Mouse (Mus musculus) kidney, embryonic 14.5 days (tissue): ENCODE measurements at regions not wholly inside any gene's neighbourhood (a gene's known extent, or its start where the extent isn't known, plus 50 kb on each side); places are given as distances from the start of the nearest gene placed in this dataset.

Experiments
- ATAC-seq: fragments of 200-750 bp; cut with Nextera tagmentation; 2 replicates; pipeline ENCODE4 v1.8.0; 2017; ENCODE audit warnings: moderate number of reproducible peaks, mild to moderate bottlenecking, moderate TSS enrichment, moderate library complexity; ENCODE audit not compliant: low FRiP score, low TSS enrichment
- H3K27ac ChIP-seq: fragments of 300-500 bp; sonication (generic); 2 replicates; pipeline ENCODE4 v1.5.1; 2014; ENCODE audit warnings: low read depth, mild to moderate bottlenecking, low read length, moderate library complexity, mixed read lengths
- H3K27me3 ChIP-seq: fragments of 300-500 bp; sonication (generic); 2 replicates; pipeline ENCODE4 v1.6.1; 2014; ENCODE audit warnings: mild to moderate bottlenecking, low read length; ENCODE audit not compliant: control insufficient read depth, insufficient read depth
- H3K36me3 ChIP-seq: fragments of 300-500 bp; sonication (generic); 2 replicates; pipeline ENCODE4 v1.6.1; 2014; ENCODE audit warnings: low read length, mixed read lengths; ENCODE audit not compliant: control insufficient read depth, insufficient read depth
- H3K4me1 ChIP-seq: fragments of 300-500 bp; sonication (generic); 2 replicates; pipeline ENCODE4 v1.6.1; 2014; ENCODE audit warnings: low read length, mixed read lengths; ENCODE audit not compliant: control insufficient read depth, insufficient read depth
- H3K4me2 ChIP-seq: fragments of 300-500 bp; sonication (generic); replicated peaks from 2 replicates; pipeline ENCODE4 v1.6.1; 2014; ENCODE audit warnings: low read depth, mild to moderate bottlenecking, low read length
- H3K4me3 ChIP-seq: fragments of 300-500 bp; sonication (generic); 2 replicates; pipeline ENCODE4 v1.5.1; 2014; ENCODE audit warnings: mild to moderate bottlenecking, low read length
- H3K9ac ChIP-seq: fragments of 300-500 bp; sonication (generic); 2 replicates; pipeline ENCODE4 v1.6.1; 2014; ENCODE audit warnings: low read depth, mild to moderate bottlenecking, low read length, moderate library complexity
- H3K9me3 ChIP-seq: fragments of 300-500 bp; sonication (generic); 2 replicates; pipeline ENCODE4 v1.6.1; 2016; ENCODE audit warnings: low read length; ENCODE audit not compliant: control insufficient read depth
- WGBS: fragments of 180-500 bp; shearing (Covaris S2); extraction: QIAGEN DNeasy Blood & Tissue Kit; methylation state at CpG from one replicate; pipeline ENCODE4 v1.1.7; 2014; 5-methylcytosine and 5-hydroxymethylcytosine counted together

DNA sequence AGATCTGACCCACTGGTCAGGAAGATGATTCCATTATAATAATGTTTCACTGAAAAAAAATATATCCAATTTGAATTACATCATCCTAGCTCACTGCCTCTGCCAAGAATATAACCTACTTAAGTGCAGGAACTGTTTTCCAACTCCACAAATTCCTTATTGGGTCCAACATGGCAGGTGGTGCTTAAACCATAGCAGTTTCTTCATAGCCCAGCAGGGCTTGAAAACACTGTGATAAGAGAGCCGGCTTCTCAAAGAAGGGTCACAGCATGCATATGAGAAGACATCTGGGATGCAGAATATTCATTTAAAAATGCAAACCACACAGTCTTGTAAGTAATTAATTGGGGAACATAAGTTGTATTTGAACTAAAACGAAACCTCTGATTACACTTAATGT, 677.6 kb downstream of the Diaph3 start:
- Histone ChIP-seq H3K4me1 (no peaks in the 10 kb centered on the region), H3K27ac (no peak overlapping the region), H3K9ac (no peak overlapping the region), H3K36me3 (no peaks in the 10 kb centered on the region), H3K27me3 (no peaks in the 10 kb centered on the region), H3K9me3 (no peaks in the 10 kb centered on the region), H3K4me2 (no peak overlapping the region), H3K4me3 (no peak overlapping the region)
- ATAC-seq, result no peak
- 92% methylated on average over 2 of the region's 2 CpGs for WGBS

DNA sequence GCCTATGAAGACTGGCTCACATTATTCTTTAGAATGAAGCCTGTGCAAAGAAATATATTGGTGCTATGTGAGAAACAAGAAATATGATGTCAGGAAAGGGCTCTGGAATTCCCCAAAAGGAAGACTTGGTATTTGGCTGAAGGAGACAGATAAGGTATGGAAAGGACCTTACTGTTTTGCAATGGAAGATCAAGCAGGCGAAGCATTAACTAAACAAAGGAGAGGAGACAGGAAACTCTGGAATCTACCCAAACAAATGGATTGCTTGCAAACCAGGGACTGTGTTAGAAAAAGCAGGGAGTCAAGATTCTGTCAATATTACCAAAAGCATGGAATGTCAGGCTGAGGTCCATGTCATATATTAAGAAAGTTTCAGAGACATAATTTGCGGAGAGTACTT, 687.9 kb downstream of the Diaph3 start:
- no peak overlapping the region for H3K27ac ChIP-seq
- 62% methylated on average over 2 of the region's 2 CpGs for WGBS
- no peaks in the 10 kb centered on the region for H3K4me1 ChIP-seq
- ATAC-seq, result no peak
- no peak overlapping the region for H3K4me3 ChIP-seq
- no peak overlapping the region for H3K9ac ChIP-seq
- H3K4me2 ChIP-seq, result no peak overlapping the region
- H3K9me3 ChIP-seq, result no peaks in the 10 kb centered on the region
- no peaks in the 10 kb centered on the region for H3K27me3 ChIP-seq
- H3K36me3 ChIP-seq, result no peaks in the 10 kb centered on the region

DNA sequence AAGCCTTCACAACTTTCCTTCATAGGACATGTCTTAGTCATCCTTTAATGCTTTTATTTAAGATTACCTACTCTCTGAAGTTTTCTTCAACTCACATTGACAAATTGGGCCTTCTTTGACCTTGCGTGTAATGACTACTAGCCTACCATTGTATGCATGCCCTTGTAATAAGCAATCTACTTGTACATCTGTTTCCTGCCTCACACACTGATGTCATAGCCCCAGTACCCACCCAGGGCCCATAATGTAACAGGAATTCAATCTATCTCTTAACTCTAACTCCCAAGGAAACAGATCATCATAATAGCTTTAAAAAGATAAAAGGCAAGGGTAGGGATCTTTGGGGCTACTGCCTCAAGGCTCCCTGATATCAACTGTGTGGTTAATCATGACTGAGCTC, 690.4 kb downstream of the Diaph3 start:
- no peak overlapping the region for H3K27ac ChIP-seq
- H3K9me3 ChIP-seq, result no peaks in the 10 kb centered on the region
- no peak overlapping the region for H3K4me2 ChIP-seq
- H3K27me3 ChIP-seq, result no peaks in the 10 kb centered on the region
- H3K9ac ChIP-seq, result no peak overlapping the region
- no peak for ATAC-seq
- WGBS, result 77% methylated on average over 1 of the region's 1 CpGs
- H3K4me3 ChIP-seq, result no peak overlapping the region
- H3K36me3 ChIP-seq, result no peaks in the 10 kb centered on the region
- no peaks in the 10 kb centered on the region for H3K4me1 ChIP-seq

DNA sequence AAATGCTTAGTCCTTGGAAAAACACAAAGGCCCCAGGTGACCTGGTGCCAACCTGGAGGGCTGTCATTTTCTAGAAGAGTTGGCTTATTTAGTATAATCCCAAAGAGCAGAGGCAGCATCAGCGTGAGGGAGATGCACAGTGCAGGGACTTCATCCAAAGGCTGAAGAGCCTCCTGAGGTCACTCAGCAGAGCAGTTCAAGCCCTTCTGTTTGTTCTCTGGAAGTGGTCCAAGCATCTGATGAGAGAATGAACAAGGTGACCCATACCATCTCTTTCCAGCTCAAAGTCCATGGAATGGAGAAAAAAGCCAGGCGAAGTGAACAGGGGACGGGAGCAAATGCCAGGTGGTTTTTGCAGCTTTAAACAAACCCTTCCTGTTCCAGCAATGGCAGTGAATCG, 695.9 kb downstream of the Diaph3 start:
- no peaks in the 10 kb centered on the region for H3K27me3 ChIP-seq
- H3K9me3 ChIP-seq, result no peaks in the 10 kb centered on the region
- no peak overlapping the region for H3K9ac ChIP-seq
- H3K4me1 ChIP-seq, result no peaks in the 10 kb centered on the region
- no peaks in the 10 kb centered on the region for H3K36me3 ChIP-seq
- H3K4me2 ChIP-seq, result no peak overlapping the region
- WGBS, result 88% methylated on average over 4 of the region's 4 CpGs
- H3K4me3 ChIP-seq, result no peak overlapping the region
- H3K27ac ChIP-seq, result no peak overlapping the region
- ATAC-seq, result no peak

DNA sequence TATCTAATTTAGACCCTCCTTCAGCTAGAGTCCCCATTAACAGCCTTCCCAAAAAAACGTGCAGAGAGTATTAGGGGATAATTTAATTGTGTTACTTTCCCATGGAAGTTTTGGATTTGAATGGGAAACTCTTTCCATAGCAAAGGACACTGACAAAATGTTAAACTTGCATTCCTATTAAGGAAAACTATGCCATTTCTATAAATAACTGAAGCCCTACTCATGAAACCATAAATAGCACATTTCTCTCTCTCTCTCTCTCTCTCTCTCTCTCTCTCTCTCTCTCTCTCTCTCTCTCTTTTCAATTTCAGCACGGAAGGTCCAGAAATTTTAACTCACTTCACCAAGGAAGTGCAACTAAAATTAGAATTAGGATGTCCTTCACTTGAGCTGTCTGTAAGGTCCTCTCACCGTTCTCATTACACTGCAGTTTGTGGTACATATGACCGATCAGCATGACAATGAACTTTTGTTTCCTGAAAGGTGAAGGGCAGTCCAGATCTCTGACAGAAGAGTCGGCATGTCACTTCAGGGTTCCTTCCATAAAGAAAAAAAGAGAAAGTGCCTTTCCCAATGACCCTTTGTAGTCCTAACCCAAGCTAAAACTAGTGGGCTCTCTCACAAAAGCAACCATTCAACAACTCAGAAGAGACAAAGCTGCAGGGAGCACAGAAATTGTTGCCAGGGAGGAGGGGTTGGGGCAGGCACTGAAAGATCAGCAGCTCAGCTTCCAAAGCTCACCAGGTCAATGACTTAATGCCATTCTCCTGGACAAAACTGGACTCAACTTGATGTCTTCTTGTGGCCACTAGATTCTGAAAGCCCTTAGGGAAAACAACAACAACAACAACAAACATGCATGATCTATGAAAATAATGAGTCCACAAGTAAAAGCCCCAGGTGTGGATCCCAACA, 696.9 kb downstream of the Diaph3 start:
- H3K27ac ChIP-seq, result no peak overlapping the region
- no peak for ATAC-seq
- 67% methylated on average over 5 of the region's 5 CpGs for WGBS
- H3K9me3 ChIP-seq, result no peaks in the 10 kb centered on the region
- no peak overlapping the region for H3K4me2 ChIP-seq
- no peaks in the 10 kb centered on the region for H3K4me1 ChIP-seq
- H3K36me3 ChIP-seq, result no peaks in the 10 kb centered on the region
- H3K4me3 ChIP-seq, result no peak overlapping the region
- no peak overlapping the region for H3K9ac ChIP-seq
- no peaks in the 10 kb centered on the region for H3K27me3 ChIP-seq

DNA sequence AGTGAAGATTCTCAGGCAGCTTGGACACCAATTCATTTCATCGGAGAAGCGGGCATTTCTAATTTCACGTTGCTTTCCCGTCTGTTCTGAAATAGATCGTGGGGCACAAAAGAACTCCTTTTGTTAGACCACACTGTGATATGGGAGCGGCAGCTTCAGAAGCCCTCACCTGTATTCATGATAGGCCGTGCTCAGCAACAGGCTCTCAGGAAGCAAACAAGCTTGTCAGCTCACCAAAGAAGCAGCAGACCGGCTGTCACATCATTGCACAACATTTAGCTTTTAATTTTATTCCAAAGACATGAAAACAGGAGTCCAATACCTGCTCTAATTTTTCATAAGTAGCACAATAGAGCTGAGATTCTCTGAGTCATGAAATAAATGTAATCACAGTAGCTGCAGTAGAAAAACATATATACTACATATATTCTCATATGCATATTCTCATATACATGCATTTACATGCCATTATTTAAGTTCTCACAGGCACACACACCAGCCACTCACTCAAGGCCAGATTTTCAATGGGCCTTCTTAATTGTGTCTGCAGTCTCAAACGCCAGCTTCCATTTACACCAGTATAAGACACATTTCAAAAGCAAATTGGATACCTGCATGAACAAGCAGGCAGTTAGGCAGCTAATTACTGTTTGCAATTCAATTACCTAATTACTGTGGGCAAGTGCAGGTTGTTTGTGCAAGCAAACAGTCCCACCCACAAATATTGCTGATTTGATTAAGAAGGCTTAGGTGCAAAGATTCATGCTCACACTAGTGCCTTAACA, 698.9 kb downstream of the Diaph3 start:
- H3K27me3 ChIP-seq, result no peaks in the 10 kb centered on the region
- H3K4me3 ChIP-seq, result no peak overlapping the region
- 90% methylated on average over 9 of the region's 9 CpGs for WGBS
- no peaks in the 10 kb centered on the region for H3K4me1 ChIP-seq
- H3K4me2 ChIP-seq, result no peak overlapping the region
- H3K36me3 ChIP-seq, result no peaks in the 10 kb centered on the region
- H3K27ac ChIP-seq, result no peak overlapping the region
- no peaks in the 10 kb centered on the region for H3K9me3 ChIP-seq
- no peak for ATAC-seq
- no peak overlapping the region for H3K9ac ChIP-seq

DNA sequence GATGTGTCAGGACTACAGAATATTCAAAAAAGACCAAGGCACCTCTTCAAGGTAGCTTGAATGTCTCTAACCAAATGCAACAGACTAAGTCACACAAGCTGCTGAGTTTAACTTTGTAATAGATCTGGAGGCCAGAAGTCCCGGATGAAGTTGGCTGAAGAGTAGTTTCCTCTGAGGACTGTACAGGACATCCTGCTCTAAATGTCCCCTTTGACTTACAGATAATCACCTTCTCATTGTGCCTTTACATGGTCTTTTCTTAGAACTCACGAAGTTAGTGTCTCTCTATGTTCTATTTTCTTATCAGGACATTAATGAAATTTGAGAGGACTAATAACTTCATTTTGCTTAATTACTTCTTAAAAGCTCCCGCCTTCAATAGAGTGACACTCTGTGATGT, 703.7 kb downstream of the Diaph3 start:
- no peak overlapping the region for H3K9ac ChIP-seq
- no peaks in the 10 kb centered on the region for H3K27me3 ChIP-seq
- H3K4me3 ChIP-seq, result no peak overlapping the region
- H3K4me2 ChIP-seq, result no peak overlapping the region
- H3K9me3 ChIP-seq, result no peaks in the 10 kb centered on the region
- no peaks in the 10 kb centered on the region for H3K36me3 ChIP-seq
- 79% methylated on average over 3 of the region's 3 CpGs for WGBS
- H3K4me1 ChIP-seq, result no peaks in the 10 kb centered on the region
- no peak for ATAC-seq
- no peak overlapping the region for H3K27ac ChIP-seq

DNA sequence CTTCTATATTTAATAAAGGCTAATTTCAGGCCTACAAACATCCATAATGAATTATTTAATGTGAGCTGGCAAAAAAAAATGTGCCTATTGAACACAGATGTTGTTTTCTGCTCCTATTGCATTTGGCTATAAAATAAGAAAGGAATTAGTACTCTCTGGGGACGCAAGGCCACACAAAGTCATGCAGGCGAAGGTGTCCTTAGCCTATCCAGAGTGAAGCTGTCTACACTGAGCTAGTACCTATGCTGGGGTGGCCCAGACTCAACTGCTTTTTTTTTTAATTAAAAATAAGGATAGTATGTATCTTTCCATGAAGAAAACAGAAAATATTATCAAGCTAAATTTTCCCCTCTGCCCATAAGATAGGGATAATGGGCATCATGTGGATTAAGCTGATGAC, 705.7 kb downstream of the Diaph3 start:
- H3K27ac ChIP-seq, result no peak overlapping the region
- no peaks in the 10 kb centered on the region for H3K4me1 ChIP-seq
- 85% methylated on average over 2 of the region's 2 CpGs for WGBS
- H3K4me2 ChIP-seq, result no peak overlapping the region
- no peak overlapping the region for H3K4me3 ChIP-seq
- H3K27me3 ChIP-seq, result no peaks in the 10 kb centered on the region
- no peaks in the 10 kb centered on the region for H3K36me3 ChIP-seq
- no peaks in the 10 kb centered on the region for H3K9me3 ChIP-seq
- no peak overlapping the region for H3K9ac ChIP-seq
- no peak for ATAC-seq

DNA sequence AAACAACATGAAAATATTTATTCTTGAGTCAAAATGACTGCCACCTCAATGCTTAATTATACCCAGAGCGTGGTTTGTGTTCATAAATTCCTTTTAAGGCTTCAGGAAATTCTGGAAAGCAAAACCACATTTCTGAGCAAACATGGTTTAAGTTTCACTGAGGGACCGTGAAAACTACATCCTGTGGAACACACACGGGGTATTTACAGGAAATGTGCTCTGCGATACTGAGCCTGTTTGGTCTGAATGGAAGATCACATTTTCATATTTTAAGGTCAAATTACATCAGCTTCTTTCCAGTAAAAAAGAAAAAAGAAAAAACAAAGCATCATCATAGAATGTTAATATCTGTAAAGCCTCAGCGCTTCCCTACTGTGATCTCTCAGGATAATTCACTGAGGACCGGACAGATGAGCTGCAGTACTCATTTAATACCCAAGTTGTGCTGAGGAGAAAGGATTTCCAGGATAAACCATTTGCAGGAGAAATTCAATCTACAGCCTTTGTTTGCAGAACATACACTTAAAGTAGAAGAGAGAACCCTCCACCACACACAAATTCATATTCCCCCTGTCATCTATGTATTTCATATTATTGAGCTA, 709.7 kb downstream of the Diaph3 start:
- ATAC-seq, result no peak
- no peak overlapping the region for H3K4me2 ChIP-seq

More for the DNA sequence above, 709.7 kb downstream of the Diaph3 start:
- H3K9me3 ChIP-seq, result no peaks in the 10 kb centered on the region
- no peaks in the 10 kb centered on the region for H3K36me3 ChIP-seq
- H3K9ac ChIP-seq, result no peak overlapping the region
- 60% methylated on average over 6 of the region's 6 CpGs for WGBS
- H3K27me3 ChIP-seq, result no peaks in the 10 kb centered on the region
- H3K4me1 ChIP-seq, result no peaks in the 10 kb centered on the region
- H3K27ac ChIP-seq, result no peak overlapping the region
- H3K4me3 ChIP-seq, result no peak overlapping the region
